Mouse (Mus musculus) hindbrain, embryonic 11.5 days (tissue): ENCODE measurements around the gene Dock4. TPM values are rescaled to one million over a fixed set of nuclear protein-coding genes. Genes with fewer than 3 reads are reported as not detected.

Experiments used
- ATAC-seq: fragments of 200-750 bp; cut with Nextera tagmentation; 2 replicates; pipeline ENCODE4 v1.8.0; 2017; ENCODE audit warnings: mild to moderate bottlenecking, moderate TSS enrichment, moderate library complexity; ENCODE audit not compliant: low FRiP score
- DNase-seq: peaks from one replicate; pipeline ENCODE4 v3.0.0-alpha.2; 2015; ENCODE audit warnings: low spot score
- H3K27ac ChIP-seq: fragments of 300-500 bp; sonication (generic); 2 replicates; pipeline ENCODE4 v1.5.1; 2014; ENCODE audit warnings: mild to moderate bottlenecking, low read depth, low read length
- H3K27me3 ChIP-seq: fragments of 300-500 bp; sonication (generic); 2 replicates; pipeline ENCODE4 v1.6.1; 2014; ENCODE audit warnings: mild to moderate bottlenecking, low read length, moderate library complexity, mixed read lengths; ENCODE audit not compliant: control insufficient read depth, insufficient read depth
- H3K36me3 ChIP-seq: fragments of 300-500 bp; sonication (generic); 2 replicates; pipeline ENCODE4 v1.6.1; 2014; ENCODE audit warnings: mild to moderate bottlenecking, low read length, moderate library complexity, mixed read lengths; ENCODE audit not compliant: control insufficient read depth, insufficient read depth
- H3K4me1 ChIP-seq: fragments of 300-500 bp; sonication (generic); replicated peaks from 2 replicates; pipeline ENCODE4 v1.6.1; 2014; ENCODE audit warnings: low read length, mixed read lengths; ENCODE audit not compliant: control insufficient read depth, insufficient read depth
- H3K4me2 ChIP-seq: fragments of 300-500 bp; sonication (generic); replicated peaks from 2 replicates; pipeline ENCODE4 v1.6.1; 2014; ENCODE audit warnings: mild to moderate bottlenecking, low read depth, low read length
- H3K4me3 ChIP-seq: fragments of 300-500 bp; sonication (generic); 2 replicates; pipeline ENCODE4 v1.5.1; 2014; ENCODE audit warnings: low read depth, low read length
- H3K9ac ChIP-seq: fragments of 300-500 bp; sonication (generic); 2 replicates; pipeline ENCODE4 v1.6.1; 2014; ENCODE audit warnings: low read depth, low read length
- H3K9me3 ChIP-seq: fragments of 300-500 bp; sonication (generic); 2 replicates; pipeline ENCODE4 v1.6.1; 2016; ENCODE audit warnings: low read length; ENCODE audit not compliant: control insufficient read depth
- WGBS: fragments of 180-500 bp; shearing (Covaris S2); extraction: QIAGEN DNeasy Blood & Tissue Kit; methylation state at CpG from one replicate; pipeline ENCODE4 v1.1.7; 2014; 5-methylcytosine and 5-hydroxymethylcytosine counted together
- polyA plus RNA-seq: library from polyadenylated mRNA; unstranded; fragments of >200 nt; fragmentation: Nextera tagmentation; extraction: Ambion mirVana; gene quantifications from 2 replicates; pipeline ENCODE4 v1.2.1, GENCODE M21; 2014

Dock4 gene
- polyA plus RNA-seq, 1 experiment from 2014 or later = 29.4 TPM

DNA sequence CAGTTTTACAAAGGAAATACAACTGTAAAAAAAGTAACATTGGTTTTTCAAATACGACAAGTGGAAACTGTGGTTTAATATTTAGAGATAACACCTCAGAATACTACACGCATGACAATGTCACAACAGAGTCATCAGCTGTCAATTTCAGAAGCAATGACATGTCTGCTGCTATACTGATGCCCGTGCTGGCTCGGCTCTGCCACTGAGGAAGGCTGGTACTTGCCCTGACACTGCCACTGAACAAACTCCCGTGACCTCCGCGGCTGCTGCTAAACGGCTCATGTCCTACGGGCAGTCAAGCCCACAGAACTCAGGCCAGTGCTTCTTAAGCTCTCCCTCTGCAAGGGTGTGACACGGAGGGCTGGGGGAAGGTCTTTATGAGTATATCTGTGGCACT, 18.1 kb upstream of the Dock4 start:
- Histone ChIP-seq H3K36me3 (no peaks in the 10 kb centered on the region), H3K27ac (no peak overlapping the region), H3K27me3 (no peaks in the 10 kb centered on the region), H3K9ac (no peak overlapping the region), H3K4me2 (no peak overlapping the region), H3K9me3 (no peaks in the 10 kb centered on the region), H3K4me1 (no peaks in the 10 kb centered on the region), H3K4me3 (no peak overlapping the region)
- WGBS = 89% methylated on average over 10 of the region's 10 CpGs
- no peak for ATAC-seq
- no peak for DNase-seq

DNA sequence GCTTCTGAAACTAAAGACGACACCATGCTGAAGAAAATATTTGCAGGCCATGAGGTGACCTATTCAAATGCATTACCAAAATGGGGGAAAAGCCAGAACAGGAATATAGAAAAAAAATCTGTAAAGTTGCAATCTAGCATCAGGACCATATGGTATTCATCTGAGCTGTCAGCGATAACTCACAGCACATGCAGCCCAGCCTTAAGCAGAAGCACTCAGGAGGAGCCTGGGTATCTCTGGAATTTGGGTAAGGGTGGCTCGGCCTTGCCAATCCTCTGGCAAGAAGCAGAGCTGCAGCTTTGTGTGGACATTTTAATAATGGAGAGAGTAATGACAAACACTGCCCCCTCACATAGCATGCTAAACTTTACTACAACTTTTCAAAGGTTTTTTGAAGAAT, 15.8 kb upstream of the Dock4 start:
- Histone ChIP-seq H3K27me3 (no peaks in the 10 kb centered on the region), H3K4me3 (no peak overlapping the region), H3K27ac (no peak overlapping the region), H3K36me3 (no peaks in the 10 kb centered on the region), H3K9ac (no peak overlapping the region), H3K9me3 (no peaks in the 10 kb centered on the region), H3K4me2 (no peak overlapping the region), H3K4me1 (no peaks in the 10 kb centered on the region)
- DNase-seq (no peak), ATAC-seq (no peak)
- 63% methylated on average over 3 of the region's 3 CpGs for WGBS

DNA sequence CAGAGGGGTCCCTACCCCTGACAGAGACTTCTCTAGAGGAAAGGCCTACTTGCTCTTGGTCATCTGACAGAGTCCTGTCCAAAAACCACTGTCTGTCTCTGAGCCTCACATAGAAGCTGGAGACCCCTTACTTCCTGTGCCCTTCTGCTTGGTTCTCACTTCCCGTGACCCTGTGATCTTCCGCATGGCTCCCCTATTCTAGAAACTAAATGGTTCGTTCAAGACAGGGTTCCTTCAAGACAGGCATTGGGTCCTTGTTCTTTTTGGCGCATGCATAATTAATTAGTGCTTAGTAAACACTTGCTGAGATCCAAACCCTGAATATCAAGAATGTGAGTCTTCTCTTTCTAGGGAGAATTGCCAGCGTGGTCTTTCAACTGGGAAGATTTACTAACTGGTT, 14.7 kb upstream of the Dock4 start:
- Histone ChIP-seq H3K4me3 (no peak overlapping the region), H3K4me2 (no peak overlapping the region), H3K9ac (no peak overlapping the region), H3K27me3 (no peaks in the 10 kb centered on the region), H3K4me1 (no peaks in the 10 kb centered on the region), H3K9me3 (no peaks in the 10 kb centered on the region), H3K27ac (no peak overlapping the region), H3K36me3 (no peaks in the 10 kb centered on the region)
- no peak for ATAC-seq
- WGBS = 47% methylated on average over 5 of the region's 5 CpGs
- DNase-seq = no peak

DNA sequence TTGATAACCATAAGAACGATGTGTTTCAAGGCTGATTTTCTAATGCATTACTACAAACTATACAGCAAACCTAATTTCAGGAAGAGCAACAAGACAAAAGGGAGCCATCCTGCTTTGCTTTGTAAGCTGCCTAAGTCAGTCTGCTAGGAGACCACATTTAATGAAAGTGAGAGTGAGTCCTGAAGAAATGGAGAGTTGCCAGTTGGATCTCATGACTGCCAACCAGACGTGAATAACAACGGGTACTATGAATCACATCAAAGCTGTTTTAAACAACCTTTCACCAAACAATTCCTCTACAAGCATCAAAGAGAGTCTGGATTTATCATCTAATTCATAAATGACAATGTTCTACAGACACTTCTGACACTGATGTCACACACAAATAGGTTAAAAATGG, 11.7 kb upstream of the Dock4 start:
- Histone ChIP-seq H3K27ac (no peak overlapping the region), H3K27me3 (no peaks in the 10 kb centered on the region), H3K4me3 (no peak overlapping the region), H3K4me1 (no peaks in the 10 kb centered on the region), H3K36me3 (no peaks in the 10 kb centered on the region), H3K9me3 (no peaks in the 10 kb centered on the region), H3K4me2 (no peak overlapping the region), H3K9ac (no peak overlapping the region)
- ATAC-seq (no peak), DNase-seq (no peak)
- 66% methylated on average over 3 of the region's 3 CpGs for WGBS

DNA sequence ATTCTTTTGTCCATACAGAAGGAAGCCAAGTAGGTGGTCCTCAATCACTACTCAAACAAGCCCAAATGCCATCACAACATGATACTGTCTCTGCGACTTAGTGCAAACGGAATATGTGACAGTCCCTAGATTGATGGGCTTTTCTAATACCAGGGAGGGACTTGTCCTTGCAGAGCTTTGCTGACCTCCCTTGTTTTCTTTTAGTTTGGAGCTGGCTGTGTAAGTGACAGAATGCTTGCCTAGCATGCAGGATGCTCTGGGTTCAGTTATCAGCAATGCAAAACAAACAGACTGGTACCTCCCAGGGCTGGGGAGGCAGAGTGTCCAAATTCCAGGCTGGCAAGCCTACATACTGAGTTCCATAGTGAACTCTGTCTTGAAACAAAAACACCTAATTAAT, 7.7 kb upstream of the Dock4 start:
- ATAC-seq (peak; percentile 59), DNase-seq (no peak)
- H3K9me3 ChIP-seq = no peaks in the 10 kb centered on the region
- H3K27ac ChIP-seq = no peak overlapping the region
- H3K36me3 ChIP-seq = no peaks in the 10 kb centered on the region
- H3K4me2 ChIP-seq = no peak overlapping the region
- WGBS = 4% methylated on average over 2 of the region's 2 CpGs
- no peaks in the 10 kb centered on the region for H3K27me3 ChIP-seq
- no peaks in the 10 kb centered on the region for H3K4me1 ChIP-seq
- H3K9ac ChIP-seq = no peak overlapping the region
- no peak overlapping the region for H3K4me3 ChIP-seq

DNA sequence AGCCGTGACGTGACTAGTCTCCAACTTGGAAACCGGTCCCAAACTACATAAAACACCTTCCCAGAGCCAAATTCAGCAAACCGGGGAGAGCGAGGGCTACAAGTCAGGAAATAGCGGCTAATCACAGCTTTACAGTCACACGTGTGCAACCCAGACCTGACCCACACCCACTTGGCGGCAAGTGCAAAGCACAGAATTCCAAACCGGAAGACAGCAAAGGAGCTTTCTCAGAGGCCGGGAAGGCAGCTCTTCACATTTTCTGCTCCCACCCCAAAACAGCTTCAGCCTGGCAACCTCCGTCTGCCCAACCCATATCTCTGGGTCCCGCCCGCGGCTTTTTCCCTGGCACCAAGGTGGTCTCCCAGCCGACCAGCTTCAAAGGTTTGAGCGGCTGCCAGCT, 546 bp upstream of the Dock4 start:
- peak overlapping the region; percentile 62 for H3K4me2 ChIP-seq
- ATAC-seq (peak; percentile 23), DNase-seq (no peak)
- H3K36me3 ChIP-seq = no peaks in the 10 kb centered on the region
- 1% methylated on average over 16 of the region's 16 CpGs for WGBS
- H3K27me3 ChIP-seq = no peaks in the 10 kb centered on the region
- H3K27ac ChIP-seq = no peak overlapping the region
- peak overlapping the region; percentile 73 for H3K4me3 ChIP-seq
- no peaks in the 10 kb centered on the region for H3K9me3 ChIP-seq
- H3K9ac ChIP-seq = peak overlapping the region; percentile 46
- H3K4me1 ChIP-seq = no peaks in the 10 kb centered on the region

DNA sequence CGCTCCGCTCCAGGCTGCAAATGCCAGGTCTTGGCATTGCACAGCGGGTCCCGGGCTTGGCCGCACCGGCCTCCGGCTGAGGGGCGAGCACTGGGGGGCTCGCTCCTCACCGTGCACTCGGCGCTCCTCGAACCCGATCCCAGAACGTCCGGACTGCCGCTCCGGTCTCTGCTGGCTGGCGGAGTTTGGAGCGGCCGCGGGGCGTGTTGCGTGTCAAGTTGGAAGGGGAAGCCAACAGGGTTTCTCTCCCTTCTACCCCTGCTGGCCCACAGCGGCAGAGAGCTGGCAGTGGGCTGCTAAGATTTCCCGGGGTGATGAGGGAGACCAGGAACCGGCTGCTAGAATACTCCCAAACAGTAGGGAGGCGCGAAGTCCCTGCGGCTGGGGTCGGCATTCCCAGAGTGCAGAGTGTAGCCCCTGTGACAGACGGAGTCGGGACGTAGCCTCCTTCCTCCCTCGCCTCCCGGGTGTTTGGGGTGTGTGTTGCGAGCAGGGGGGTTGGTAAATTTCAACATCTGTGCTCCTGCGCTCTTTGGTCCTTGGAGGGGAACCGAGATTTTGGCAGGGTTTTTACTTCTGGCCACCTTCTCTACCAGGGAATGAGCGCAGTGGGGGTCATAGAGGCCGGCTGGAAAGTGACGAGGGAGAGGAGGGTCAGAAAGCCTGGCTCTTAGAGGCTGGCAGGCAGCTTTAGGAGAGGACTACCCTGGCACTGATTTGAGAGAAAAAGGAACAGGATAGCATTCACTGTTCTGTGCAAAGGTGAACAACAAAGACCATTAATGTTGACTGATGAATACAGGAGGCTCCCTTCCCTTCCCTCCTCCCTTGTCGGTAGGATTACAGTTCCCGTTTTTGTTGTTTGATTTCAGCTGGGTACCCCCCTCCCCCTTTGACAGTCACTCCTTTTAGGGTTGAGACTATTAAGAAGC, 964 bp downstream of the Dock4 start:
- DNase-seq = peak; percentile 75
- Histone ChIP-seq H3K4me2 (peak overlapping the region; percentile 73), H3K4me1 (no peaks in the 10 kb centered on the region), H3K27ac (peak overlapping the region; percentile 94), H3K27me3 (no peaks in the 10 kb centered on the region), H3K9me3 (no peaks in the 10 kb centered on the region), H3K36me3 (no peaks in the 10 kb centered on the region), H3K9ac (peak overlapping the region; percentile 90), H3K4me3 (peak overlapping the region; percentile 73)
- WGBS = under 1% methylated on average over 36 of the region's 44 CpGs
- peak; percentile 58 for ATAC-seq

DNA sequence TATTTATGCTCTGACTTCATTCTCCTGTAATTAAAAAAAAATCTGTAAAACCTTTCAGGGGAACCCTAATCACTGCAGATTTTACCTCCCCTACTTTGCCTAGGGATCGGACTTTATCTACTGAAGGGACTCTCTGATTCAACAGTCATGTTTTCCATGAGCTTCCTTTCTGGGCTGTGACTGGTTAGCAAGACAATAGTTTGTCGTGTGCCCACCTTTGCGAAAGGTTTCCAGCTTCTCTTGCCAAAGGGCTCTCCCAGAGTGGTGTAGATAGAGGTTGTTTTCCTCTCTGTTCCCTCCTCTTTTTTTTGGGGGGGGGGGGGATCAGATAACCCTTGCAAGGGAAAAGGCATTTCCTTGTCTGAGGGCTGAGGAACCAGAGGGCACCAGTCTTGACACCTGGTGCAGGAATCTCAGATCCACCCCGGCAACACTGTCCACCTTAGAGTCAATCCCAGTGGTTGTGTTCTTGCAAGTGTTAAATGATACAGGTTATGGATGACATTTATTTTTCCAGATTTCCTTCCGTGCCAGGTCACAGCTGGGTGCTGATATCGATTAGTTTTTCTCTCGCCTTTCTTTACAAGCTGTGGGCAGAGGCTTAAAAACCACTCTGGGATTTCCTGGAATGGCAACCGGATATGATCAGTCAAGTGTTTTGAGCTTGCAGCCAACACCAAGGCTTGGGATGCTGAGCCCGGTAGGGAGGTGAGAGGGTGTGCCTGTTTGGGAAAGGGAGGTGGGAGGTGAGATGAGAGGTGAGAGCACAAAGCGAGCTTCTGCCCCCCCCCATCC, 2.0 kb downstream of the Dock4 start:
- Histone ChIP-seq H3K9me3 (no peaks in the 10 kb centered on the region), H3K4me1 (no peaks in the 10 kb centered on the region), H3K4me3 (peak overlapping the region; percentile 73), H3K36me3 (no peaks in the 10 kb centered on the region), H3K9ac (peak overlapping the region; percentile 90), H3K27ac (no peak overlapping the region), H3K4me2 (peak overlapping the region; percentile 73), H3K27me3 (no peaks in the 10 kb centered on the region)
- WGBS = 15% methylated on average over 10 of the region's 10 CpGs
- DNase-seq = no peak
- no peak for ATAC-seq
